Mouse (Mus musculus) adrenal gland, postnatal 10 days (tissue): ENCODE data around the gene March6. TPM values are rescaled to one million over a fixed set of nuclear protein-coding genes. Genes with fewer than 3 reads are reported as not detected.

Experiments used
- DNase-seq: peaks from one replicate; pipeline ENCODE4 v3.0.0; 2021; ENCODE audit warnings: mixed read lengths
- long read RNA-seq, 2 experiments: library from polyadenylated mRNA; stranded (forward); transcript quantifications; one replicate each; pipeline ENCODE4 v2.0.0; 2021
- total RNA-seq, 2 experiments: library from RNA; stranded (reverse); gene quantifications; 2 replicates each; pipeline ENCODE4 v1.2.3; 2021

The March6 gene
- 100 to 1,000 TPM in 1 of 2 experiments, 10 to 100 TPM in 1; 97.6 to 101 TPM for total RNA-seq
- long read RNA-seq, experiment 1, full-length matches to known transcripts, result 7 of 20 reads
- long read RNA-seq, experiment 1, partial matches to known transcripts, result 7 of 20 reads
- long read RNA-seq, experiment 1, other reads (novel, unspliced or antisense), result 6 of 20 reads
- long read RNA-seq, experiment 2, full-length matches to known transcripts, result 19 of 25 reads
- long read RNA-seq, experiment 2, partial matches to known transcripts, result 3 of 25 reads
- long read RNA-seq, experiment 2, other reads (novel, unspliced or antisense), result 3 of 25 reads

DNA sequence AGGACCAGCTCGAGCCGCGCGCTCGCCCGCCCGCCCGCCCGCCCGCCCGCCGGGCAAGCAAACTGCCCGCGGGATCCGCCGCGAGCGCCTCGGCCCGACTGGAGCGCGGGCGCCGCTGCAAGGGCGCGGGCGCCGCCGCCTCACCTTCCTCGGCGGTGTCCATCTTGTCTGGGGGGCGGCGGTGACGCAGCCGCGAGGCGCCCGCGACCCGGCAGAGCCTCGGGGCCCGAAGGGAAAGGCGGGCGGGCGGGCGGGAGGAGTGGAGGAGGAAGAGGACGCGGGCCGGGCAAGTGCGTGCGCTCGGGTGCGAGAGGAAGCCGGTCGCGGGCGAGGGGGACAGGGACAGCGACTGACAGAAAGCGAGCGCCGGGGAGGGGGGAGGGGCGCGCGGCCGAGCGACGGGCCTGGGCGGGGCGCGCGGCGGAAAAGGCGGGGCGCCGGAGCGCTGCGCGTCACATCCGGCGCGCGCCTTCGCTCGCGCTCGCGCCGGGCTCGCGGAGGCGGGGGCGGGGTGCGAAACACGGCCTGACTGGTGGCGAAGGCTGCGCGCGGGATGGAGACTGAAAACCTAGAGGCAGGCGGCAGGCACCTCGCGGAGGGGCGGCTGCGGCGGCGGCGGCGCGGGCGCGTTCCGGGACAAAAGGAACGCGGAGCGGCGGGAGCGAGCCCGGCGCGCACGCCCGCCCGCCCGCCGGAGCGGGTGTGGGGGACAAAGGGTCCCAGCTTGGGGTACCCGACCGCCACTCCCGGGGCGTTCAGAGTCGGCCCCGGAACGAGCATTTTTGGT, at the start of gene March6:
Gene March6 (minus strand): TSS at position 395 of the 787 bp plus-strand sequence.
- peak; percentile 93 for DNase-seq

DNA sequence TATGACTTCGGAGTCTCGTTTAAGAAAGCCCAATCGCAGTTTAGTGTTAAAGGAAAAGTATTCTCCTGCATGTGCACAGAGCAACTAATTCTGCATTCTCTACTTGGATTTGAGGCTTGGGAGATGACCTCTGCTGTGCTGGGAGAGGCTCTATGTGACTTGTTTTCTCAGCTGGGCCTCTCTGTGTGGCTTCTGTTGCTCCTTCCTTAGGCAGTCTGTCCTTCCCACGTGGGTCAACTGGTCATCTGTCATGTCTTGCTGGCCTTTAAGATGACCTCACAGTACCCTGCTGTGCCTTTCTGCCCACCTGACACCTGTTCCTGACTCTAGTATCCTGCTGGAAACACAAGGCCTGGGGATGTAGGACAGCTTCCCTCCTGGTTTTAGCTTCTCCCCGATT, 45.2 kb upstream of the March6 start:
- DNase-seq, result no peak

GRCm38 (mm10) chr15:31573692-31574091, 42.8 kb upstream of the March6 start:
- no peak for DNase-seq

GRCm38 (mm10) chr15:31573287-31573686, 42.4 kb upstream of the March6 start:
- DNase-seq, result no peak

DNA sequence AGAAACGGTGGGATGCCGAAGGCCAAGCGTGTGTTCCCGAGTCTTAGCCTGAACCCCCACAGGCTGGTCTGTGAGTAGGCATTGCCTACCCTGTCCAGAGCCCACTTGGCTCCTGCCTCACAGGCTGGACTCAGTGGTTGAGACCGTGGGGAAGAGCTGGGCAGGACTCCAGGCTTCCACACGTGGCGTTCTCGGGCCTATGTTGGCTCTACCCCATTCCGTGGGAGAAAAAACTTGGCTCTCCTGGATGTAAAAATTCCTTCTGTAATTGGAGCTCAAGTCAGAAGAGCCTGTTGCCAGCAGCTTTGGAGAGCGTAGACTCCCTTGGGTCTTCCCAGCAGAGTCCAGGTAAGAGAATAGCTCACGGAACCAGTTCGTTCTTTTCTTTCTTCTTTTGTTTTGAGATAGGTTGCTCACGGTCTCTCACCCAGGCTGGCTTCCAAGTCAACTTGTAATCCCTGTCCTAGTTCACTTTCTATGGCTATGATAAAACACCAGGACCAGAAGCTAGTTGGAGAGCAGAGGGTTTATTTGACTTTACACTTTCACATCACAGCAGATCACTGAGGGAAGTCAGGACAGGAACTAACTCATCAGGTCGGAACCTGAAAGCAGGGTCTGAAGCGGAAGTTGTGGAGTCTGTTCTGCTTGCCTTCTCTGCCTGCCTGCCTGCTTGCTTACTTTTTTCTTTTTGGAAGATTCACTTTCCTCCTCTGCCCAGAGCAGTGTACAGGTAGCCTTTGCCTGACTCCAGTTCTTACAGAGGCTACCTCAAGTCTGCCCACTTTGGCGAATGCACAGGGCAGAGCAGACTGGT, 41.3 kb upstream of the March6 start:
- DNase-seq, result peak; percentile 69

DNA sequence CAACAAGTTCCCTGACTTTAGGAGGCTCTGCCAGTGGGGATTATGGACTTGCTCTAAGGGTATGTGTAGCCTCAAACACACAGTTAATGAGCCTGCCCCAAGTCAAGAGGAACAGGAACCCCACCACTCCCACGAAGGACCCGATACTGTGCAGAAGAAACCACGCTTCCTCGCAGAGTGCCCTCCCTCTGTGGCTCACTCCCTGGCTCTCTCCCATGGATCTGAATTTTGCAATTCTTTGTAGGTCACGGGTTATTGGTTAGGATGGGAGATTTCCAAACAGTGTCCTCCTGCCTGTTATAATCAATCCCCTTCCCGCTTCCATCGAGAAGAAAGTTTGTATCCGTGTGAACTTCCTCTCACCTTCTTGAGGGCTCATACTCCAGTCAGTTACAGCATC, 40.1 kb upstream of the March6 start:
- DNase-seq, result peak; percentile 52

- DNase-seq, result peak; percentile 81
Observed at GRCm38 (mm10) chr15:31569325-31570022, 38.6 kb upstream of the March6 start.

DNA sequence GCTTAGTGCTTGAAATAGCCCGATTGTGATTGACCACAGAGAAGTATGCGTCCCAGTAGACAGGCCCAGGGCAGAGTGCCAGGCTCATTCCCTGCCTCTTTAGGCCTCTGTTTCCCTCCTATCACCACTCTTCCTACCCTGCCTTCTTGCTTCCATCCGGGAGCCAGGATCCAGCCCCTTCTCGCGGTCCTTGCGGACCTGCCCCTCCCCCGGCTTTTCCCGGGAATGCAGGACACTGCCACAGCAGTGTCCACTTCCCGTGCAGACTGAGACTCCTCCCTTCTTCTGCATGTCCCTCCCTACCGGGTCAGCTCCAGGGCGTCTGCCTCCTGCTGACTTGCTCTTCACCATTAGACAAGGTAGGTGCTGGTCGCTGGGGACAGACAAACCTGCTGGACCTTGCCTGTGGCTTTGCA, 37.7 kb upstream of the March6 start:
- DNase-seq, result peak; percentile 85

- no peak for DNase-seq
Observed at GRCm38 (mm10) chr15:31567431-31567830, 36.6 kb upstream of the March6 start.

DNA sequence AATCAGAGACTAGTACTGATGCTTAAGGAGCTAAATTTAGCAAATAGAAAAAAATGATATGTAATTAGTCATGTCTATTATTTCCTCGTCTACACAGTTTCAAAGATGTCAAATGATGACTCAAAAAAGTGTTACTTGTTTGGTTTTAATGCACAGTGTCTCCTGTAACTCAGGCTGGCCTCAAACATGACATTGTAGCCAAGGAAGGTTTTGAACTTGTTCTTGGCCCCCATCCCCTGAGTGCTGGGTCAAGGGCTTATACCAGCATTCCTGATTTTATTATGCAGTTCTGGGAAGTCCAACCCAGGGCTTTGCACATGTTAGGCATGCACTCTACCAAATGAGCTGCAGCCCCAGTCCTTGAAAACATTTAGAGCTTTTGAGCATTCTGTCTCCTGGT, 34.9 kb upstream of the March6 start:
- DNase-seq, result no peak

GRCm38 (mm10) chr15:31565184-31565583, 34.3 kb upstream of the March6 start, which contains the start of gene Cmbl:
Gene Cmbl (plus strand): TSS chr15:31565389.
- DNase-seq, result no peak

- peak; percentile 71 for DNase-seq
Observed at GRCm38 (mm10) chr15:31563577-31564546, 33.0 kb upstream of the March6 start.

DNA sequence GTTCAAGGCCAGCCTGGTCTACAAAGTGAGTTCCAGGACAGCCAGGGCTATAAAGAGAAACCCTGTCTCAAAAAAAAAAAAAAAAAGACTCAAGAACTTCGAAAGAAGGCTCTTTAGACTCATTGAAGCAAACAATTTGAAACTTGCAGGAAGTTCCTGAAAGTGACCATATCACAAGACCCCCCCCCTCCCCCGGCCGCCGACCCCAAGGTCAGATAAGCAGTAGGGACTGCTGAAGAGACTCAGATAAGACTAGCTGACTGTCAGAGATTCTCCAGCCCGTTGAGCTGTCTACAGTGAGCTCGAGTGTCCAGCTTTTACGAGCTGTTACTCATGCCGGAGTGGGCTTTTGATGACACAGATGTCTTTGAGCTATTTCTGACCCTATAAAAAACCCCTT, 32.0 kb upstream of the March6 start:
- DNase-seq, result no peak

- no peak for DNase-seq
Observed at GRCm38 (mm10) chr15:31561976-31562375, 31.1 kb upstream of the March6 start.

DNA sequence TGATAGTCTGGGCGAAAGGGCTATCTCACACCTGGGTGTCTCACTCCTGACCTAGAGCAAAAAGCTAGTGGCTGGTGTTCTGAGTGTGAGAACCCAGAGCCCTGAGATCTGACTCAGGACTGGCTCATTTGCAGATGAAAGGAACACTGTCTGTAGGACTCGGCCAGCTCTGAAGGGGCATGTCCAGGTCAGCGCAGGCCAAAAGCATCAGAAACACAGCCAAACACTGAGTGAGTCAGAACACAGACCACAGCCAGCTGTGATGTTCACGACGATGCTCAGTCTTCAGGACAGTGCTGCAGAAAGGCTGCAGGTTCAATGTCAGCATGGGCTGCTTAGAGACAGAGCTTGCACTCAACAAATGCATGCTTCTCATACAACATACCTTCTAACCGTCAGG, 30.5 kb upstream of the March6 start:
- no peak for DNase-seq

DNA sequence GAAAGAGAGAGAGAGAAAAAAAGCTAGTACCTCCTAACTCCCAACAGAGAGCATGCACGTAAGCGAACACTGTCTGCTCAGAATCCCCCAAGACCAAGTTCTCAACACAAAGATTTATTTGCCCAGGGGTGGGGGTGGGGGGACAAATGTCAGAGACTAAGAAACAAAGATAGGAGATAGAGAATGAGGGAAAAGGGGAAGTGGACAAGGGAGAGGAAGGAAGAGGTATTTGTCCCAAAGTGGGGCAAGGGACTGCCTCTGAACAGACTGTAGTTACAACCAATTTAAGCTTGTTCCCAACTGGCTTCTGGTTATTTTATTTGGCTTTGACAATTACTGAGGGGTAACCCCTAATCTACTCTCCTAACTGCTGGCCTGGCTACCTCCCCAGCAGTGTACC, 24.0 kb upstream of the March6 start:
- no peak for DNase-seq

GRCm38 (mm10) chr15:31550381-31550780, 19.5 kb upstream of the March6 start:
- DNase-seq, result no peak

DNA sequence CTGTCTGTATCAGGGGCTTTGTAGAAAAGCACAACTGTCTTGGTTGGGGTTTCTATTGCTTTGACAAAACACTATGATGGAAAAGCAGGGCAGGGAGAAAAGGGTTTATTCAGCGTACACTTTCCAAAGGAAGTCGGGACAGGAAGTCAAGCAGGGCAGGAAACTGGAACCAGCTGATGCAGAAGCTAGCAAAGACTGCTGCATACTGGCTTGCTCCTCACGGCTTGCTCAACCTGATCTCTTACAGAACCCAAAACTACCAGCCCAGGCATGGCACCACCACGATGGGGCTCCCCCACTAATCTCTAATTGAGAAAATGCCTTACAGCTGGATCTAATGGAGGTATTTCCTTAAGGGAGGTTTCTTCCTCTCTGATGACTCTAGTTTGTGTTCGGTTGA, 16.6 kb upstream of the March6 start:
- DNase-seq, result no peak

- DNase-seq, result no peak
Observed at GRCm38 (mm10) chr15:31546291-31546690, 15.4 kb upstream of the March6 start.

- DNase-seq, result no peak
Observed at GRCm38 (mm10) chr15:31545058-31545457, 14.2 kb upstream of the March6 start.

GRCm38 (mm10) chr15:31543246-31543645, 12.4 kb upstream of the March6 start:
- DNase-seq, result no peak
